8 mouse cellular contexts compared by ENCODE assay signal in the genomic region with DNA sequence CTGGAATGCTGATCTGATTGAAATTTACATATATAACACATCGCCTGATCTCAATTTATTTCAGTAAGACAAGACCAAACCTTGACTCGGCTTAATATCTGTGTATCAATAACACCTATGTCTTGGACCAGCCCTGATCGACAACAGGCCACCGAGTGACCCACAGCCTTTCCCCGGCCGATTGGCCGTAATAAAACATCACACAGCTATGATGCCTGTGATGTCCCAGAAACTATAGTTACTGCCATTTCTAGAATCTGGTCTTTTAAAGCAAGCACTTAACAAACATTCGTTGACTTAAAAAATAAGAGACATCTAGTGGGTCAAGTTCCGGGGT. TPM values are rescaled to one million over a fixed set of nuclear protein-coding genes. Genes with fewer than 3 reads are reported as not detected.
DNase-seq lines count a peak whose midpoint lies in the region; ATAC-seq and TF ChIP-seq lines count a peak whose summit lies in the region.

No protein-coding gene starts in this region.

- H3K4me1 ChIP-seq in kidney, adult 2 months (ENCODE audit: control insufficient read depth, insufficient read depth, low read length): peaks cover 6% of the 10 kb centered on the region; the same call in 1 of the 2 replicates
- H3K4me1 ChIP-seq in bone marrow, adult 2 months (ENCODE audit: control insufficient read depth, insufficient read depth, low read length): peaks cover 3% of the 10 kb centered on the region; the same call in 1 of the 2 replicates
- H3K4me1 ChIP-seq in hindbrain, embryonic 14.5 days (replicated peaks; ENCODE audit: control insufficient read depth, insufficient read depth, low read length): peaks cover 22% of the 10 kb centered on the region
- H3K4me1 ChIP-seq in midbrain, embryonic 16.5 days (ENCODE audit: control insufficient read depth, insufficient read depth, low read length): peaks cover 24% of the 10 kb centered on the region

- DNase-seq in kidney, adult 2 months: no peak
- DNase-seq in kidney, adult 18-20 months: no peak
- DNase-seq in hindbrain, embryonic 14.5 days (ENCODE audit: low spot score): no peak
- no peak for DNase-seq in layer of hippocampus, postnatal 25 days (ENCODE audit: extremely low spot score in 1 of 2, low spot score in 1 of 2)
- no peak for DNase-seq in Muller cell, postnatal 12 days (ENCODE audit: inconsistent ontology term)
- DNase-seq in cerebellum, adult 11 months: no peak

- no peak for ATAC-seq in hindbrain, embryonic 14.5 days (ENCODE audit: low FRiP score)
- ATAC-seq in midbrain, embryonic 16.5 days: no peak

- H3K9ac ChIP-seq in hindbrain, embryonic 14.5 days: peak overlapping the region; percentile 100
- H3K9ac ChIP-seq in midbrain, embryonic 16.5 days (ENCODE audit: low read depth, low read length): peak overlapping the region; percentile 100

- no peak for TF ChIP-seq CTCF in kidney, adult 2 months (conservative IDR thresholded peaks at IDR 0.05; ENCODE audit: insufficient read depth, insufficient read length, low read depth, low read length)
- no peak for TF ChIP-seq CTCF in bone marrow, adult 2 months (IDR thresholded peaks at IDR 0.05; ENCODE audit: control insufficient read depth, insufficient read depth, low read length)

- peaks cover 7% of the 10 kb centered on the region for H3K36me3 ChIP-seq in kidney, adult 2 months (ENCODE audit: control insufficient read depth, insufficient read depth, low read length)
- H3K36me3 ChIP-seq in hindbrain, embryonic 14.5 days (replicated peaks; ENCODE audit: control insufficient read depth, insufficient read depth): peaks cover 69% of the 10 kb centered on the region
- H3K36me3 ChIP-seq in midbrain, embryonic 16.5 days (ENCODE audit: control insufficient read depth, insufficient read depth, low read length): peaks cover 29% of the 10 kb centered on the region

- peak overlapping the region; percentile 89 for H3K4me2 ChIP-seq in hindbrain, embryonic 14.5 days (replicated peaks)
- H3K4me2 ChIP-seq in midbrain, embryonic 16.5 days (ENCODE audit: low read length): peak overlapping the region; percentile 91

- no peak for TF ChIP-seq POLR2A in kidney, adult 2 months (IDR thresholded peaks at IDR 0.05; ENCODE audit: low read depth, low read length)
- TF ChIP-seq POLR2A in bone marrow, adult 2 months (IDR thresholded peaks at IDR 0.05; ENCODE audit: borderline replicate concordance, control insufficient read depth, low read depth, low read length): no peak

- no peaks in the 10 kb centered on the region for H3K27me3 ChIP-seq in kidney, adult 2 months (replicated peaks; ENCODE audit: control insufficient read depth, insufficient read depth, low read length)
- no peaks in the 10 kb centered on the region for H3K27me3 ChIP-seq in hindbrain, embryonic 14.5 days (ENCODE audit: control insufficient read depth, insufficient read depth, low read length)
- no peaks in the 10 kb centered on the region for H3K27me3 ChIP-seq in midbrain, embryonic 16.5 days (ENCODE audit: control insufficient read depth, insufficient read depth, low read depth, low read length)

- H3K4me3 ChIP-seq in kidney, adult 2 months (ENCODE audit: insufficient read depth, low read depth, low read length): peak overlapping the region; percentile 92
- peak overlapping the region; percentile 95 for H3K4me3 ChIP-seq in bone marrow, adult 2 months (replicated peaks; ENCODE audit: control insufficient read depth, low read depth, low read length)
- peak overlapping the region; percentile 94 for H3K4me3 ChIP-seq in hindbrain, embryonic 14.5 days (replicated peaks; ENCODE audit: low read length)
- H3K4me3 ChIP-seq in midbrain, embryonic 16.5 days (ENCODE audit: low read depth, low read length): peak overlapping the region; percentile 94

- H3K27ac ChIP-seq in kidney, adult 2 months (ENCODE audit: insufficient read depth, low read depth, low read length): peak overlapping the region; percentile 98; the same call in 1 of the 2 replicates
- peak overlapping the region; percentile 85 for H3K27ac ChIP-seq in bone marrow, adult 2 months (ENCODE audit: control insufficient read depth, insufficient read depth, low read depth, low read length, poor library complexity)
- peak overlapping the region; percentile 88 for H3K27ac ChIP-seq in hindbrain, embryonic 14.5 days
- H3K27ac ChIP-seq in midbrain, embryonic 16.5 days (ENCODE audit: low read length): peak overlapping the region; percentile 96

- under 1% methylated on average over 9 of the region's 9 CpGs for WGBS in kidney, adult 2 months
- under 1% methylated on average over 9 of the region's 9 CpGs for WGBS in bone marrow, adult 2 months
- WGBS in hindbrain, embryonic 14.5 days: 2% methylated on average over 9 of the region's 9 CpGs
- WGBS in midbrain, embryonic 16.5 days: 3% methylated on average over 9 of the region's 9 CpGs

- H3K9me3 ChIP-seq in hindbrain, embryonic 14.5 days (ENCODE audit: control insufficient read depth, low read length): no peaks in the 10 kb centered on the region
- H3K9me3 ChIP-seq in midbrain, embryonic 16.5 days (replicated peaks; ENCODE audit: control insufficient read depth, low read length, poor library complexity, severe bottlenecking): no peaks in the 10 kb centered on the region

RNA-seq across cellular contexts. Expression of a gene that starts 0.8 kb away (rescaled TPM):
- 43.8 and 51.5 TPM in 2 replicates for polyA plus RNA-seq in kidney, adult 2 months (2012; rRNA removed)
- polyA plus RNA-seq in bone marrow, adult 2 months (2011; ENCODE audit: insufficient read depth, insufficient read length, low replicate concordance, missing spikeins): 97.6 and 118 TPM in 2 replicates
- polyA plus RNA-seq in hindbrain, embryonic 14.5 days (2014; fragmentation: Nextera tagmentation; extraction: Ambion mirVana): 199 and 205 TPM in 2 replicates
- 239 and 270 TPM in 2 replicates for polyA plus RNA-seq in midbrain, embryonic 16.5 days (2015; fragmentation: Nextera tagmentation; extraction: Ambion mirVana)
- total RNA-seq in layer of hippocampus, postnatal 25 days (2021): 100 to 1,000 TPM; 117 to 159 TPM

RNA-seq across cellular contexts. Expression of a gene that starts 59.7 kb away (rescaled TPM):
- 39.1 and 45.5 TPM in 2 replicates for polyA plus RNA-seq in kidney, adult 2 months (2012; rRNA removed)
- polyA plus RNA-seq in bone marrow, adult 2 months (2011; ENCODE audit: insufficient read depth, insufficient read length, low replicate concordance, missing spikeins): 3.6 and 5.0 TPM in 2 replicates
- 17.5 and 17.7 TPM in 2 replicates for polyA plus RNA-seq in hindbrain, embryonic 14.5 days (2014; fragmentation: Nextera tagmentation; extraction: Ambion mirVana)
- polyA plus RNA-seq in midbrain, embryonic 16.5 days (2015; fragmentation: Nextera tagmentation; extraction: Ambion mirVana): 16.6 and 19.2 TPM in 2 replicates
- 1 to 10 TPM; 2.9 to 4.2 TPM for total RNA-seq in layer of hippocampus, postnatal 25 days (2021)
